Mouse (Mus musculus) T-cell, adult 2 months (primary cell): ENCODE data around the gene Ggact.
A peak's percentile ranks its signal among the peaks of the same experiment; 100 is the strongest.

Source experiments
- DNase-seq: peaks from one replicate; pipeline ENCODE4 v3.0.0; 2022; ENCODE audit warnings: low spot score

Gene Ggact

GRCm38 (mm10) chr14:122900679-122901078, 12.9 kb downstream of the Ggact start:
- DNase-seq: no peak

- no peak for DNase-seq
Observed at GRCm38 (mm10) chr14:122898550-122898949, 15.0 kb downstream of the Ggact start.

GRCm38 (mm10) chr14:122896106-122896505, 17.5 kb downstream of the Ggact start:
- DNase-seq: no peak

GRCm38 (mm10) chr14:122891470-122891968, 22.0 kb downstream of the Ggact start:
- DNase-seq: no peak

GRCm38 (mm10) chr14:122888480-122888872, 25.1 kb downstream of the Ggact start:
- no peak for DNase-seq

- no peak for DNase-seq
Observed at GRCm38 (mm10) chr14:122887702-122888479, 25.7 kb downstream of the Ggact start.

GRCm38 (mm10) chr14:122887278-122887677, 26.3 kb downstream of the Ggact start:
- no peak for DNase-seq

- no peak for DNase-seq
Observed at GRCm38 (mm10) chr14:122885893-122886292, 27.7 kb downstream of the Ggact start.

- no peak for DNase-seq
Observed at GRCm38 (mm10) chr14:122883821-122884584, 29.6 kb downstream of the Ggact start.

- no peak for DNase-seq
Observed at GRCm38 (mm10) chr14:122883410-122883806, 30.1 kb downstream of the Ggact start.

- DNase-seq: no peak
Observed at GRCm38 (mm10) chr14:122882795-122883409, 30.7 kb downstream of the Ggact start.

GRCm38 (mm10) chr14:122882201-122882639, 31.3 kb downstream of the Ggact start:
- no peak for DNase-seq

GRCm38 (mm10) chr14:122881699-122882098, 31.9 kb downstream of the Ggact start:
- no peak for DNase-seq

GRCm38 (mm10) chr14:122880291-122880690, 33.3 kb downstream of the Ggact start:
- DNase-seq: no peak

- DNase-seq: no peak
Observed at GRCm38 (mm10) chr14:122877787-122878186, 35.8 kb downstream of the Ggact start.

GRCm38 (mm10) chr14:122876723-122877122, 36.8 kb downstream of the Ggact start:
- no peak for DNase-seq

GRCm38 (mm10) chr14:122876163-122876562, 37.4 kb downstream of the Ggact start:
- DNase-seq: peak; percentile 70

- DNase-seq: no peak
Observed at GRCm38 (mm10) chr14:122875636-122876035, 37.9 kb downstream of the Ggact start.

- DNase-seq: no peak
Observed at GRCm38 (mm10) chr14:122875056-122875455, 38.5 kb downstream of the Ggact start.

- no peak for DNase-seq
Observed at GRCm38 (mm10) chr14:122872612-122873011, 40.9 kb downstream of the Ggact start.

GRCm38 (mm10) chr14:122871841-122872580, 41.5 kb downstream of the Ggact start:
- DNase-seq: no peak

- DNase-seq: no peak
Observed at GRCm38 (mm10) chr14:122869831-122870230, 43.7 kb downstream of the Ggact start.
